Mouse (Mus musculus) kidney, postnatal 0 days (tissue): Measurements from ENCODE around the gene Prr19. TPM values are rescaled to one million over a fixed set of nuclear protein-coding genes. Genes with fewer than 3 reads are reported as not detected.

Experiments used
- ATAC-seq: fragments of 200-750 bp; cut with Nextera tagmentation; replicated peaks from 2 replicates; pipeline ENCODE4 v1.8.0; 2017; ENCODE audit warnings: low read depth, moderate number of reproducible peaks, moderate TSS enrichment, moderate library complexity; ENCODE audit not compliant: low FRiP score
- DNase-seq: peaks from one replicate; pipeline ENCODE4 v3.0.0-alpha.2; 2016; ENCODE audit warnings: low spot score
- H3K27ac ChIP-seq: fragments of 300-500 bp; sonication (generic); 2 replicates; pipeline ENCODE4 v1.5.1; 2014; ENCODE audit warnings: mild to moderate bottlenecking
- H3K27me3 ChIP-seq: fragments of 300-500 bp; sonication (generic); 2 replicates; pipeline ENCODE4 v1.6.1; 2014; ENCODE audit warnings: low read length, mixed read lengths; ENCODE audit not compliant: insufficient read depth
- H3K36me3 ChIP-seq: fragments of 300-500 bp; sonication (generic); 2 replicates; pipeline ENCODE4 v1.6.1; 2014; ENCODE audit warnings: low read length, mixed read lengths; ENCODE audit not compliant: insufficient read depth
- H3K4me1 ChIP-seq: fragments of 300-500 bp; sonication (generic); replicated peaks from 2 replicates; pipeline ENCODE4 v1.6.1; 2014; ENCODE audit warnings: antibody characterized with exemption, low read length, mixed read lengths; ENCODE audit not compliant: insufficient read depth
- H3K4me2 ChIP-seq: fragments of 300-500 bp; sonication (generic); 2 replicates; pipeline ENCODE4 v1.6.1; 2014; ENCODE audit warnings: mild to moderate bottlenecking, low read length, moderate library complexity, mixed read lengths
- H3K4me3 ChIP-seq: fragments of 300-500 bp; sonication (generic); replicated peaks from 2 replicates; pipeline ENCODE4 v1.5.1; 2014; ENCODE audit warnings: low read depth, low read length
- H3K9ac ChIP-seq: fragments of 300-500 bp; sonication (generic); 2 replicates; pipeline ENCODE4 v1.6.1; 2014; ENCODE audit warnings: low read depth, low read length
- H3K9me3 ChIP-seq: fragments of 300-500 bp; sonication (generic); replicated peaks from 2 replicates; pipeline ENCODE4 v1.6.1; 2016; ENCODE audit warnings: low read length, inconsistent platforms, mixed read lengths
- CTCF ChIP-seq: IDR thresholded peaks from 2 replicates; pipeline ENCODE4 v1.5.1; 2016; ENCODE audit warnings: antibody characterized with exemption, low read depth, mild to moderate bottlenecking, moderate library complexity
- WGBS: fragments of 180-500 bp; shearing (Covaris S2); extraction: QIAGEN DNeasy Blood & Tissue Kit; methylation state at CpG from one replicate; pipeline ENCODE4 v1.1.7; 2014; 5-methylcytosine and 5-hydroxymethylcytosine counted together
- polyA plus RNA-seq: library from polyadenylated mRNA; unstranded; fragments of >200 nt; fragmentation: Nextera tagmentation; extraction: Ambion mirVana; gene quantifications from 2 replicates; pipeline ENCODE4 v1.2.1, GENCODE M21; 2015

The Prr19 gene
- polyA plus RNA-seq, 1 experiment from 2014 or later, result 0.21 TPM

DNA sequence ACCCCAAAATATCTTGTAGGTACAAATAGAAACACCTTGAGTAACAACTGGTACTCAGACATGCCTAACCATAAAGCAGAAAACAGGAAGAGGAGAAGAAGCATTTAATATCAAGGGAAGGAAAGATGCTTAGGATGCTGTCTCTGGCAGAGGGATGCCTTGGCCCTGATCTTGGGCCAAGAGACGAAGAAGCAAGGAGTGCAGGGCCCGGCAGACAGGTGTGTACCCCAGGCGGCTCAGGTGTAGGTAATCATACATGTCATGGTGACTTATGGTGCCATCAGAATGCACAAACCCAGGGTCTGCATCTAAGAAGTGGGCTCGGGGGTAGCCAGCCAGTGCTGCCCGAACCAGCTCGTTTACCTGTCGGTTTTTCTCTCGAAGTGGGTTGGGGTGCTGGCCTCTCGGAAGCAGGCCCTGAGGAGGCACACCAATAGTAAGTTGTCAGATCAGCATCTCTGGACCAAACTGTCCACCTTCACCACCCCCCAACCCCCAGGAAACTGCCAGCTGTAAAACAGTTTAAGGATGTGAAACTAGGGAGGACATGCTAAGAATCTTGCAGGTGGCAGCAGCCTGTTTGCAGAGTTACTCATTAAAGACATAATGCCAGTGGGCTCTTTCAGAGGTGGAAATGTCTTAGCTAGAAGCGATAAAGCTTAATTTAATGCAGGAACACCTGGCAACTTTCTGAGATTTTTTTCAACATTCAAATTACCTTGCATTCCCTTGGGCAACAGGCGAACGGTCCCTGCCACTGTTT is 6.1 kb upstream of the Prr19 start:
- ATAC-seq, result no peak
- H3K4me2 ChIP-seq, result no peak overlapping the region
- TF ChIP-seq CTCF, result no peak
- H3K9me3 ChIP-seq, result no peaks in the 10 kb centered on the region
- H3K4me3 ChIP-seq, result no peak overlapping the region
- peaks cover 26% of the 10 kb centered on the region; the same call in 1 of the 2 replicates for H3K36me3 ChIP-seq
- no peak for DNase-seq
- H3K4me1 ChIP-seq, result no peaks in the 10 kb centered on the region; the same call in 1 of the 2 replicates
- H3K27ac ChIP-seq, result no peak overlapping the region
- no peaks in the 10 kb centered on the region for H3K27me3 ChIP-seq
- 83% methylated on average over 12 of the region's 12 CpGs for WGBS
- H3K9ac ChIP-seq, result no peak overlapping the region

DNA sequence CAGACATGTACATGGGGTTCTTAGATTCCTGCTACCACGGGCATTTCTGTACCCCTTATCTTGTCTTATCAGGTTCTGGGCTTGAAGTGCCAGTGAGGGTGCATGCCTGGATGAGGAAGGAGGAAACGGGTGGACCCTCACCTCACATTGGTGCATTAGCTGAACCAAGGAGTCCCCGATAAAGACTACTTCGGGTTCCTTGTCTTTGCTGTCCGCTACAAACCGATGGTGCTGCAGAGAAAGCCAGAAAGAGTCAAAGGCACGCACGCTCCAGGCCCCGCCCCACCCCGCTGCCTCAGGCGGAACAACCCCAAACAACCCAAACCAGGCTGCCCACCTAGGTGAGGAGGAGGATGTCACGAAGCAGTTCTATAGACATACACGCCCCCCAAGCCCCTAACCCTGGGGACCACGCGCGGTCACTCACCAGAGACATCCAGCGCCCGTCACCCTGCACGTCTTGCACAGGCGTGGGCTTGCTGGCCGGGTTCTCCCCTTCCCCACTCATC is 4.2 kb upstream of the Prr19 start:
- peak overlapping the region; percentile 74 for H3K9ac ChIP-seq
- H3K27ac ChIP-seq, result peak overlapping the region; percentile 95
- H3K4me1 ChIP-seq, result no peaks in the 10 kb centered on the region; the same call in 1 of the 2 replicates
- WGBS, result 1% methylated on average over 21 of the region's 21 CpGs
- DNase-seq (peak; percentile 66), ATAC-seq (peak; percentile 18; the same call in 1 of the 2 replicates)
- H3K4me3 ChIP-seq, result peak overlapping the region; percentile 81
- no peaks in the 10 kb centered on the region for H3K27me3 ChIP-seq
- peak overlapping the region; percentile 94 for H3K4me2 ChIP-seq
- no peak for TF ChIP-seq CTCF
- H3K9me3 ChIP-seq, result no peaks in the 10 kb centered on the region
- H3K36me3 ChIP-seq, result peaks cover 19% of the 10 kb centered on the region; the same call in 1 of the 2 replicates

DNA sequence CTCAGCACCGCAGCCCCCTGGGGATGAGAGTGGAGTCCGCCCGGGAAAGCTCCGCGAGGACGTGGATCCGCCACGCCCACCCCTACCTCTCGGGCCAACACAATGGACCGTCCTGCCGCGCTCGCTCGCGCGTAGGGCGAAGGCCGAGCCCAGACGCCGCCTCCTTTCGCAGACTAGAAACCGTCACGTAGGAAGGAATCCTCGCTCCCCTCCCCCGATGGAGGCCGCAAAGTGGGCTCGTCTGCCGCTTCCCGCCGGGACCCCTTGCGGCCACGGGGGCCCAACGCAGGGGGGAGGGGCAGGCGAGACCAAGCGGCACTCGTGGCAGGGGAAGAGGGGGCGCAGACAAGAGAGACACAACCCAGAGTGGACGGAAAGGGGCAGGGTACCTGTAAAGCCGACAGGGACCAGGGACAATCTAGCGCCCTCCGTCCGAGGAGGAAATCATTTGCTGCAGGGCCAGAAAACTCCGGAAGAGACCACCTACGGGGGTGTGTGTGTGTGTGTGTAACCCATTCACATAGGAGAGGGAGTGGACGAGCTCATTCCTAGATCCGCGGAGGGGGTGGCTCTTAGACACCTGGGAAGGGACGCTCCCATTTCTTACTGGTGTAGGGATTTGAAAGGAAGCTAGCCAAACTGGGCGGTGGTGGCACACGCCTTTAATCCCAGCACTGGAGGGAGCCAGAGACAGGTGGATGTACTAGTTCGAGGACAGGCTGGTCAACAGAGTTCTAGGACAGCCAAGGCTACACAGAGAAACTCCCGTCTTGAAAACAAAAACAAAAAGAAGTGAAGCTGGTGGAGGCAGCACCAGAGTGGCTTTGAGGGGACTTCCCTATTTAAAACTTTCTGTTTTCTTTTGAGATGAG is 3.5 kb upstream of the Prr19 start, which contains the start of gene Pafah1b3:
Pafah1b3 (minus strand) TSS at position 533 of the 872 bp plus-strand sequence.
- Histone ChIP-seq H3K4me2 (peak within 1 kb of the TSS; percentile 94), H3K27ac (peak within 1 kb of the TSS; percentile 95), H3K27me3 (no peaks in the 10 kb centered on the region), H3K9me3 (no peaks in the 10 kb centered on the region), H3K36me3 (peaks cover 12% of the 10 kb centered on the region; the same call in 1 of the 2 replicates), H3K4me1 (no peaks in the 10 kb centered on the region; the same call in 1 of the 2 replicates), H3K9ac (peak within 1 kb of the TSS; percentile 74), H3K4me3 (peak within 1 kb of the TSS; percentile 81)
- peak; percentile 96 for DNase-seq
- under 1% methylated on average over 52 of the region's 52 CpGs for WGBS
- ATAC-seq, result peak; percentile 91
- peak; percentile 58; the same call in 1 of the 2 replicates for TF ChIP-seq CTCF

DNA sequence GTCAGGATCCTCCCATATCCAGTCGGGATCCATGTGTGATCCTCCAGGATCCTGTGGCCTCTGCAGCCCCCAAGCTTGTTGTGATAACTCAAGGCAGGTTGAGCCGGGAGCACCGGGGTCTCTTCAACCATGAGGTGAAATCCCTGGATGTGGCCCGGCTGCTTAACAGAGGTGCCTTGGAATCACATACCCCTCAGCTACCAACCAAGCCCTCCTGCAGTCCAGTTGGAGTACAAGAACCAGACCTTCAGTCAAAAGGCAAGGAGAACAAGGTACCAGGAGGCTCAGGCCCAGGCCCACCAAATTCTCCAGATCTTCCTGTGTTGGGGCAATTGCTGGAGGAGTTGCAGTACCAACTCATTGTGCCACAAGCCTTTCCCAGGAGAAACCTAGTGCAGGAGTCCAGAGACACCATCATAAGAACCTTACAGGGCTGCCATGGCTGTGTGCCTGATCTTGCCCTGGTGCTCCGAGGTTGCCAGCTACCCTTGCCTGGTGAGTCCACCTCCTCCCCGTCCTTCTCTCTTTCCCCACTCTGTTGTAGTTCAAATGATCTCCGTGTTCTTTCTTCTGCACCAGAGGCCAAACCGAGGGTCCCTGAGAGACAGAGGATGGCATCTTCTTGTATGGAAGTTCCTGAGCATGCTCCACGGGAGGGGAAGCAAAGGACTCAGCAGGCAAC is 1.9 kb downstream of the Prr19 start:
- H3K4me2 ChIP-seq, result no peak overlapping the region
- no peak overlapping the region for H3K9ac ChIP-seq
- no peaks in the 10 kb centered on the region for H3K9me3 ChIP-seq
- ATAC-seq (no peak), DNase-seq (no peak)
- no peak overlapping the region for H3K27ac ChIP-seq
- WGBS, result 67% methylated on average over 9 of the region's 9 CpGs
- no peaks in the 10 kb centered on the region for H3K36me3 ChIP-seq
- TF ChIP-seq CTCF, result no peak
- H3K27me3 ChIP-seq, result peaks cover 1% of the 10 kb centered on the region; the same call in 1 of the 2 replicates
- 0 out of 2 replicates have a peak, but pooled peaks cover 5% of the 10 kb centered on the region for H3K4me1 ChIP-seq
- no peak overlapping the region for H3K4me3 ChIP-seq

DNA sequence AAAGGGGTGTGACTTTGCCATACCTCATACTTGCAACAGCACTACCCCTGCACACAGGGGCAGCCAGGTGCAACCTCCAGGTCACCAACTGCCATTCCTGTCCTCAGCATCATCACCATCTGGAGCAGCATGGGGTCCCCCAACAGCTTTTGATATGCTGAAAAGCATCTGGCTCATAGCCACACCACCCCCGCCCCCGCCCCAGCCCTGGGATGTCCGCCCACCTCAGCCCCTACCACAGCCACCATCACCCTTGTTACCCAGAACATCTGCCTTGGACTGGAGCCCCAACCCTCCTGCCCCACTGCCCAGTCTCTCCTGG is 2.4 kb downstream of the Prr19 start:
- no peak overlapping the region for H3K4me2 ChIP-seq
- H3K9ac ChIP-seq, result no peak overlapping the region
- 63% methylated on average over 3 of the region's 3 CpGs for WGBS
- H3K9me3 ChIP-seq, result no peaks in the 10 kb centered on the region
- peaks cover 4% of the 10 kb centered on the region; the same call in 1 of the 2 replicates for H3K27me3 ChIP-seq
- H3K36me3 ChIP-seq, result no peaks in the 10 kb centered on the region
- no peak overlapping the region for H3K4me3 ChIP-seq
- ATAC-seq (no peak), DNase-seq (no peak)
- 0 out of 2 replicates have a peak, but pooled peaks cover 5% of the 10 kb centered on the region for H3K4me1 ChIP-seq
- no peak overlapping the region for H3K27ac ChIP-seq
- no peak for TF ChIP-seq CTCF
